Mouse (Mus musculus): ENCODE results near the gene Efna4.

Efna4 gene

DNA sequence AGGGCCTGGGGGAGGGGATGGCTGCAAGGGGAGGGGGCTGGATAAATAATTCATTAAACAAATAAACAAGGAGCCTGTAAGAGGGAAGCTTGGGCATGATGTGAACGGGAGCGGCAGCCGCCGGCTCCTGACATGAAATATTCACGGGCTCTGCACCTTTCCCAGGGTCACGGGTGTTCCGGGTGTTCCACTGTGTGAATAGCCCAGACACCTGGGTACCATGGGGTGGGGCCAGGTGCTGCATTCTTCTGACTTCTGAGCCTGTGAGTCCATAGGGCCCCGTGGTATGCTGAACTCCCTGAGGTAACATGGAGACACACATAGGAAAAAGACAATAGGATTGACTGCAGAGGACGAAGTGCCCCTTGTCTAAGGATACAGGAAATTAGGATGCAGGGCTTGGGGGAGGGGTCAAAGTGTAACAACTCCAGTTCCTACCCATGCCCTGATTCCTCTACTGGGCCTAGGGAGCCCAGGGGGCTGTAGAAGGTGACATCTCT is 10.4 kb downstream of the Efna4 start:
- no peak for DNase-seq

- no peak for DNase-seq
Observed at GRCm38 (mm10) chr3:89325882-89326281, 11.9 kb downstream of the Efna4 start.

DNA sequence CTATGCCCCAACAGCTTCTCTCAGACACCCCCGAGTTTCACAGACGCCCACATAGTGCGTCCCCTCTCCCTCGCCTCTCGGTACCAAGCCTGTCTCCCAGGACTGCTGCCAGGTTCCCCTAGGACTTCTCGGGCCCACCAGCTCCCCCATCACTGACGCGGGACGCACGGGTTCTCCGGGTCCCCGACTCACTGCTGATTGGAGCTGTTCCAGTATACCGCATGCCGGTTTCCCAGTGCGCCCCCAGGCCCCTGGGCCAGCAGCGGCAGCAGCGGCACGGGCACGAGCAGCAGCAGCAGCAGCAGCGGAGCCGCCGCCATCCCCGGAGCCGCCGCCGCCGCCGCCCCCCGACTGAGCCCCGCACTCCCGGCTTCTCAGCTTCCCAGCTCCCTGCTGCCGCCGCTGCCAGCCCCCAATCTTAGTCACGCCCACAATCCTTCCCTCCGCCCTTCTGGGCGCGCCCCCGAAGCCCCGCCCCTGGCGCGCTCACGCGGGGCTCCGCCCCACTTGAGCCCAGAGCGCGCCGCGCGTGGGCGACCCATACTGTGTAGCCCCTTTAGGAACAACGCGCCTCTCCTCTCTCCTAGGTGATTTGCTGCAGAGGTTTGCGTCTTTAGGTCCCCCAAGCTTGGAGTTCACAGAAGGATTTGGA is 15.2 kb downstream of the Efna4 start, which contains the start of gene Efna3:
Gene Efna3 (minus strand): TSS at position 452 of the 652 bp plus-strand sequence.
- peak; percentile 91 for DNase-seq

- DNase-seq: no peak
Observed at GRCm38 (mm10) chr3:89322131-89322500, 15.7 kb downstream of the Efna4 start.

DNA sequence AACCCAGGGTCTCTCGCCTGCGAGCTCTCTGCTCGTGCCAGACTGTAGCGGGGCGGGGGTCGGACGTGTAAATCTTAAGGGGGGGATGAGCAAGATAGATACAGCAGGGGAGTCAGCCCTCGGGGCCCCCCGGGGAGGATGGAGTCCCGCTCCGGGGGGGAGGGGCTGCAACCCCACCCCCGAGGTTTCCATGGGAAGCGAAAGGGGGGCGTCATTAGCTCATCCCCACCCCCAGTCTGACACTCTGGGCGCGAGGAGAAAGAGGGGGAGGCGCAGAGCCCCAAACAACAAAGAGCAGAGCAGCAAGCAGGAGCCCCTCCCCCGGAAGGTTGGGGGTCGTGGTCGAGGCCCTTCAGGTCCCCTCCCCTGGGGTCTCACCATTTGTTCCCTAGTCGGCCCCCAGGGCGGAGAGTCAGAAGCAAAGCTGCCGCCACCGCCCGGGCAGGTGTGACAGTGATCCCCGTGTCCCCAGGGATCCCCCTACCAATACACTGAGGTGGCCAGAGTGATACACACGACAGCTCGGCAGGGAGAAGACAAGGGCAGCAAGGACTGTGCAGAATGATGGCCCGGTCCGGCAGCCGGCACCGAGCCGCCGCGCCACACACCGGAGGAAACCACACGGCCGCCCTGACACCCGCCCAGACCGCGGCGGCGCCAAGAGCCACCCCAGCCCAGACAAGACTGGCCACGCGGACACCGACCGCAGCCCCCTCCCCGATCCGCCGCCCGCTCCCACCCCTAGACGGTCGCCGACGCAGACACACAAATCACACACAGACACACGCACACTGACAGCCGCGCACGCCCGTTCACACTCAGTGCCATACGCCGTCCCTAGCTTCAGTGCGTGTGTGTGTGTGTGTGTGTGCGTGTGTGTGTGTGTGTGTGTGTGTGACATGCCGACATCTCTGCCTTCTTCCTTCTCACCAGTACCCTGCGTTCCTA is 16.4 kb downstream of the Efna4 start:
- DNase-seq: peak; percentile 39

DNA sequence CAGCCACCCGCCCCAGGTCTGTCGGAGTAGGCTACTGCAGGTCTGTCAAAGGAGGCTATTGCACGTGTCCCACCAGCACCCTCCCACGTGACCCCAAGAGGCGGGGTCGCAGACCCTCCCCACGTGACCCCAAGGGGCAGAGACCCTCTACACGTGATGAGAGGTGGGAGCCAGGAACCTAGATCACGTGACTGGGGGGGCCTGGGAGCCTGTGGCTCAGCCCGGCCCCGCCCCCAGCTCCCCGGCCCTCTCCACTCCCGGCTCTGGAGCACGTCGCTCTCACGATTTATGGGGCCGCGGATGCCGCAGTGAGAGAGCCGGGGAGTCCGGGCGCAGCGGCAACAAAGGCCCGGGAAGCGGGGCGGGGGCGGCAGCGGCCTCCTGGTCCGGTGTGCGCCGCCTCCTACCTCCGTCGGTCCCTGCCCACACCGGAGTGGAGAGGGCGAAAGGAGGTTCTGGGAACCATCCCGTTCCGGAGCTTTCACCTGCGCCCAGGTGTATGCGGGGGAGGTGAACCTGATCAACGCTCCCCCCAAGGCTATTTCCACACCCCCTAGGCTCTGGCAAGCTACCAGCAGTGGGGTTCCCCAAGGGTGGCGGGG is 17.1 kb downstream of the Efna4 start:
- DNase-seq: peak; percentile 59

DNA sequence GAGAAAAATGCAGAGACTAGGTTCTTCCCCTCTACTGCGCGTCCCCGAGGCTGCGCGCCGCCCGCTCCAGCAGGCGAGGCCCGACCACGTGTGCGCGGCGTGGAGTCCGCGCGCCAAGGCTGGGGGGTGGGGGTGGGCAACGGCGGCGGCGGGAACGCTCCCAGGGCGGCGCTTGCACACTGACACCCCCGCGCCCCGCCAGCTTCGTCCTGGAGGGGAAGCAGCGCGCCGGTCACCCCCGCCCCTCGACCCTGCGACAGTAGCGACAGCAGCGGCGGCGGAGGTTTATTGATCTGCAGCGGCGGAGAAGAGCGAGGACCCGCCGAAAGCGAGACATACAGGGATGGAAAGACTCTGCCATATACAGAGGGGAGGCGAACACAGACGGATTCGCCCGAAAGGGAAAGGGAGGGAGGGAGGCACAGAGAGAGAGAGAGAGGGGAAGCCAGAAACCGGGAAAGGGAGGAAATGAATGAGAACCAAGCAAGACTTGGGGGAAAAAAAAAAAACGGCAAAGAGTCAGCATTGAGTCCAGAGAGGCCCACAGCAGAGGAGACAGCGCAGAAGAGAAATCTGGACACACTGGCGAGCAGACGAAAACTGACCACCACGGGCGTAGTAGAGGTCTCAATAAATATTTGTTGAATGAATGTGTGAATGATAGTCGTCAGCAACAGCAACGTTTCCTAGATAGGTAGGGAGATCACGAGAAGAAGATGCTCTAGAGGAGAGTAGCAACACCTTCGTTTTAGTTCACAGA is 18.1 kb downstream of the Efna4 start:
- peak; percentile 65 for DNase-seq

- DNase-seq: no peak
Observed at GRCm38 (mm10) chr3:89318971-89319590, 18.7 kb downstream of the Efna4 start.

GRCm38 (mm10) chr3:89318316-89318715 is 19.5 kb downstream of the Efna4 start:
- no peak for DNase-seq

GRCm38 (mm10) chr3:89317246-89317645 is 20.6 kb downstream of the Efna4 start:
- DNase-seq: peak; percentile 32

DNA sequence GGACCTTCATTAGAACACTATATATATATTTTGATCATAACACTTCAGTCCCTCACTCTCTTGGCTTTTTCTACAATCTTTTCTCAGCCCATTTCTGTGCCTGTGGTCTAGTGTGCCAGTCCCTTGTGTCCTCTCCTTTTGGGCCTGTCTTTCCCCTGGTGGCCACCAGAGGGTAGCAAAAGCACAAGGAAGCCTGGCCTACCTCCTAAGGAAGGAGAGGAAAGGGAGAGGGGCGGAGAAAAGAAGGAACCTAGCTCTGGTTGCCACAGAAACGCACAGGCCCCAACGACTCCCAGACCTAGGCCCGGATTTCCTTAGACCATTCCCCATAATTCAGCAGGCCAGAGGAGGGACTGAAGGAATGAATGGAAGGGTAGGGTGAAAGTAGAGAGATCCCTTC is 21.0 kb downstream of the Efna4 start:
- DNase-seq: peak; percentile 91

DNA sequence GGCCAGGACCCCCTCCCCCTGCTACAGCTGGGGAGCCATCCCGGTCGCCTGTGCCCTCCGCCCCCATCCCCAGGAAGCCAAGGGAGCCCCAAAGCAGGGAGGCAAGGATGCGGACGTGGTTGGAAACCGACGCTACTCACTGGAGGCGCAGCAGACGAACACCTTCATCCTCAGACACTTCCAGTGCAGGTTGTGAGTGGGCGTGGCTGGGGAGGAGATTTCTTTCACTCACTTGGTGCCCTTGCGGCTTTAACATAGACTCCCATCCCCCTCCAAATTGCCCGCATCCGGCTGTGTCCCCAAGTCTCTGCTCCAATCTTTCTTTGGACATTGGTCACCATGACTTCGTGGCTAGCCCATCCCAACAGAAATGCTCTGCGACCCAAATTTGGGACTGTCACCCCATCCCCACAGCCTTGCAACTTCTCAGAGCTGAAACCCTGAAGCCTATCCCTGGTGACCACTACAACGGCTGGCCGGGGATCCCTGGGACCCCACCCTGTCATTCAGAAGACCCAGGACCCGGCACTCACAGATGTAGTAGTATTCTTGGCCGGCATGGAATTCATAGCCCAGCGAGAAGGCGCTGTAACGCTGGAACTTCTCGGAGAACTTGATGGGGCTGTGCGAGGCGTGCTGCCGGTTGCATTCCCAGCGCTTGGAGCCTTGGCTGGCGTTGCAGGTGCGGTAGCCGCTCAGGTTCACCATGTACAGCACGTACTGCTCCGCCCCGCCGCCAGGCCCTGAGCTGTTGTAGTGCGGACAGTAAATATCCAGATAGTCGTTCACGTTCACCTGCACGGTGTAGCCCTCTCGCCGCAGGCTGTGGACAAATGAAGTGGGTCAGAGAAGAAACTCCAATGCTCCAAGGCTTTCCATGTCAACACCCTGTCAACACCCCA is 21.6 kb downstream of the Efna4 start:
- DNase-seq: peak; percentile 51

DNA sequence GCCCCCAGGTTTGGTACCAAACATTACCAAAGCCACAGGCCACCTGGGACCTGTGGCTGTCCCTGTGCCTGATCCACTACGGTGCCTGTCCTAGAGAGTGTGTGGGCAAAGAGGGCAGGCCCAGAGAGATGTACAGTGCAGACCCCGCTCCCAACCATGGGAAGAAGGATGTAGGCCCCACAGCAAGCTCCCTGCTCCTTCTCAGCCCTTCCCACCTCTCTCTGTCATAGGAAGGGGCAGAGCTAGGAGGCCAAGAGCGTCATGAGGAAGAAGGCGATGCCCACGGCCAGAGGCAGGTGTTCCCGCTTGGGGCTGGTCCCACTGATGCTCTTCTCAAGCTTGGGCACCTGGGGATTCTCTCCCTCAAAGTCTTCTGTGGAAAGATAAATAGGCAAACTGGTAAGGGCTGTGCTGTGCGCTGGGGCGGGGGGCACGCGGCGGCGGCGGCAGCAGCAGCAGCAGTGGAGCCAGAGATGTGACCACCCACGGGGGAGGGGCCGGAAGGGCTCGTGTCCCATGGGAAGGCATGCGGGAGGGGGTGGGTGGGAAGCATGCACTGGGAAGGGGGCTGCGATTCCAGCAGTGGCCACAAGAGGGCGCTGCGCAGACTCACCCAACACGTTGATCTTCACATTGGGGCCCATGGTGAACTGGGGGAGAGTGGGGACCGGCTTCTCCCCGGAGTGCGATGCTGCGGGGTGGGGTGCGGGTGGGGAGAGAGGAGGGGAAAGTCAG is 22.5 kb downstream of the Efna4 start:
- peak; percentile 73 for DNase-seq

- DNase-seq: no peak
Observed at GRCm38 (mm10) chr3:89314791-89315190, 23.0 kb downstream of the Efna4 start.

DNA sequence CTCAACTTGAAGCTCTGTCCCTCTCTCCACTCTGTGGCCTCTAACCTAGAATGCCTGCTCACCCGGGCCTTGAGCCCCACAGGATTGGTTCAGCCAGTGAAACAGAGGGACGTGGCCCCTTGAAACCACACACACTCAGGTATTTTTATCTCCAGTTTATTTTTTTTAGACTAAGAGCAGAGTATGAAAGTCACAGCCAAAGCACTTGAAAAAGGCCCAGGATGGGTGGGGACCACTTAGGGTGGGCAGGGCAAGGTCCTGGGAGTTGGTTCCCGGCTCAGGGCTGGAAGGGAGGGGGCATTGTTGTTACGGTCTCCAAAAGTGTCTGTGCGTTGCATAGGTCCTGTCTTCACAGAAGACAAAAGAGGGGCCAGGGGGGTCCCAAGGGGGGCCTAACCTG is 23.5 kb downstream of the Efna4 start:
- no peak for DNase-seq

- peak; percentile 53 for DNase-seq
Observed at GRCm38 (mm10) chr3:89308089-89308488, 29.7 kb downstream of the Efna4 start.

DNA sequence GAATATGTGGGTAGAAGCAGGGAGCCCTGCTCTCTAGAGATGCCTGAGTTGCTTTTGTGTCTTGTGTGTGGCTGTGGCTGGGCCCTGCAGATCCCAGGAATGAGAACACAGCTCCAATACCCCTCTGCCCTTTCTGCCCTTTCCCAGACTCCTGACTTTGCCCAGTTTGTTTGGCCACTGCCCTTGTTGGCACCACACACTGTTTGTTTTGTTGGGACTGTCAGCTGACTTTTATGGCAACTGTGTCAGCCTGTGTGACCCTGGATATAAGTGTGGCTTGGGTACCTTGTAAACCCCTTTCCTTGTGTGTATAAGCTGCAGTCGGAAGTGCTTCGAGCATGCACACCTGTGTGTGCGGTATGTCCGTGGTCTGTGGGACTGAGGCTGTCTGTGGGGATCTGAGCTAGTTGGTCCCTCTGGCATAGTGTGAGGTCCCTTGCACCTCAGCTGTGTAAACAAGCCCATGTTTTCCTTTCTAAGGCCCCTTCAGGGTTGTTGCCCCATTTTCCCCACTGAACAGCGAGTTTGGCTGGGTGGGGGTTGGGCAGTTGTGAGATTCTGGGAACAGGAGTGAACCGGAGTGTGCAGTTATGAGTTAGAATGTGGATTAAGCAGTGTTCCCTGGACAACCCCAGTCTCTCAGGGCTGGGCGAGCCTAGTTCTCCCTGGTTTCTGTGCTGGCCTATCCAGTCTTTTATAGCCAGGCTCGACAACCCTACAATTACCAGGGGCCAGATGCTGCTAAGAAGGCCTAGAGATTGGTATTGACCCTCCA is 32.1 kb downstream of the Efna4 start:
- DNase-seq: no peak

DNA sequence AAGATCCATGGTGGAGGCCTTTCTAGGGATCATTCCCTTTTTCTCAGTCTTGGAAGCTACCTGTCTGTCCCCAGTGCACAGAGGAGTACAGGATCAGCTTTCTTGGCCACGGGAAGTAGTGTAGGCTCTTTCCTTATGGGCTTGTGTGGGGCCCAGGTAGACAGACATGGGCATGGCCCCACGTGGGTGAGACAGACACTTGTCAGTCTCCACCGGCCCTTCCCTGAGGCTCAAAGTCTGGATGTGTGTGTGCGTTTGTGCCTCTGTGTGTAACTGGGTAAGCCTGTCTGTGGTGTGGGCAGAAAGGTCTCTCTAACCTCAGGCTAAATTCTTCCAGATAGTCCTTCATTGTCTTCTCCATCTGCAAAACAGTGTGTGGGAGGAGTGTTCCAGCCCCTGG is 32.7 kb downstream of the Efna4 start:
- no peak for DNase-seq

GRCm38 (mm10) chr3:89304440-89304839 is 33.4 kb downstream of the Efna4 start:
- no peak for DNase-seq

GRCm38 (mm10) chr3:89300514-89300913 is 37.3 kb downstream of the Efna4 start:
- DNase-seq: no peak
